Comparison of ENCODE assay signal across 23 mouse cellular contexts in the genomic region with DNA sequence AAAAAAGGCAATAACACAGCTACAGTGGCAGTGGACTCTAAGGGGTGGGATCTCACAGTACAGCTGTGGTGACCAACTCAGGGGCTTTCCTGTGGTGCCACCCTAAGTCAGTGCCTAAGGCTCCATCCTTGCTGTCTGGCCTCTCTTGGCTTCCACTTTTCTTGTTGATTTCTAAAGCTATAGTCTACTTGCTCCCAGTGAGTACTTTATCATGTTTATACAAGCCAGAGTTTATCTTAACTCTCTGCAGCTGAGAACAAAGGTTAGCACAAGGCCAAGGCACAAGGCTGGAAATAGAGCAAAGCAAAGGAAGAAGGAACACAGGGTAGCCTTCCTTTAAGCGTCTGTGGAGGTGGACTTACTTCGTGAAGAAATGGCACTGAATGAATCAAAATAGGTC.
"Had no signal": no experiment of that assay in that cellular context is flagged by ENCODE, and none has a peak within 500 bp of the region (broad histone marks: within the 10 kb centered on the region; RNA-seq: fewer than 3 reads in every experiment).

No protein-coding gene starts in this region.

- H3K36me3 ChIP-seq: limb, embryonic 10.5 days; limb, embryonic 13.5 days; liver, embryonic 12.5 days; liver, embryonic 15.5 days; midbrain, embryonic 12.5 days; midbrain, embryonic 15.5 days; neural tube, embryonic 13.5 days; stomach, embryonic 15.5 days had no signal

- H3K27ac ChIP-seq: layer of hippocampus, adult 2 months; limb, embryonic 10.5 days; limb, embryonic 13.5 days; liver, embryonic 12.5 days; liver, embryonic 15.5 days; macrophage; midbrain, embryonic 12.5 days; midbrain, embryonic 15.5 days; neural tube, embryonic 13.5 days; stomach, embryonic 15.5 days had no signal

- H3K9ac ChIP-seq: limb, embryonic 13.5 days; liver, embryonic 12.5 days; liver, embryonic 15.5 days; midbrain, embryonic 12.5 days; midbrain, embryonic 15.5 days; neural tube, embryonic 13.5 days; stomach, embryonic 15.5 days had no signal

- H3K4me3 ChIP-seq: layer of hippocampus, adult 2 months; limb, embryonic 10.5 days; limb, embryonic 13.5 days; liver, embryonic 12.5 days; liver, embryonic 15.5 days; midbrain, embryonic 12.5 days; midbrain, embryonic 15.5 days; neural tube, embryonic 13.5 days; stomach, embryonic 15.5 days had no signal

- H3K9me3 ChIP-seq: limb, embryonic 10.5 days; limb, embryonic 13.5 days; liver, embryonic 12.5 days; liver, embryonic 15.5 days; midbrain, embryonic 12.5 days; midbrain, embryonic 15.5 days; neural tube, embryonic 13.5 days; stomach, embryonic 15.5 days had no signal

- DNase-seq: kidney, adult 18-20 months; kidney, adult 9 months; kidney, postnatal 14 days; kidney, postnatal 4 days; layer of hippocampus, adult 9-11 months; liver; lung, adult 18-20 months; right cerebral cortex, adult 18-20 months; right cerebral cortex, postnatal 14 days; right cerebral cortex, postnatal 4 days; thymus, adult 18-20 months; thymus, postnatal 36 days had no signal

- ATAC-seq: liver, embryonic 12.5 days; lung, postnatal 0 days; midbrain, embryonic 15.5 days had no signal

- H3K4me2 ChIP-seq: limb, embryonic 13.5 days; liver, embryonic 12.5 days; liver, embryonic 15.5 days; midbrain, embryonic 12.5 days; midbrain, embryonic 15.5 days; neural tube, embryonic 13.5 days; stomach, embryonic 15.5 days had no signal

- H3K27me3 ChIP-seq: limb, embryonic 13.5 days; liver, embryonic 12.5 days; liver, embryonic 15.5 days; midbrain, embryonic 12.5 days; midbrain, embryonic 15.5 days; neural tube, embryonic 13.5 days; stomach, embryonic 15.5 days had no signal

- H3K4me1 ChIP-seq: limb, embryonic 10.5 days; limb, embryonic 13.5 days; liver, embryonic 12.5 days; liver, embryonic 15.5 days; midbrain, embryonic 12.5 days; midbrain, embryonic 15.5 days; neural tube, embryonic 13.5 days; stomach, embryonic 15.5 days had no signal
